Mouse (Mus musculus) midbrain, embryonic 12.5 days (tissue): ENCODE results near the gene Uhmk1. TPM values are rescaled to one million over a fixed set of nuclear protein-coding genes. Genes with fewer than 3 reads are reported as not detected.
"Not testable (repeated sequence)": the region's sequence is repeated elsewhere in the genome, so short reads cannot be mapped to it uniquely, and the experiment has no call there.

Experiments
- ATAC-seq: fragments of 200-750 bp; cut with Nextera tagmentation; 2 replicates; pipeline ENCODE4 v1.8.0; 2017; ENCODE audit warnings: low read depth, moderate TSS enrichment, moderate library complexity; ENCODE audit not compliant: low FRiP score
- H3K27ac ChIP-seq: fragments of 300-500 bp; sonication (generic); replicated peaks from 2 replicates; pipeline ENCODE4 v1.5.1; 2016; ENCODE audit warnings: mild to moderate bottlenecking
- H3K27me3 ChIP-seq: fragments of 300-500 bp; sonication (generic); 2 replicates; pipeline ENCODE4 v1.6.1; 2016; ENCODE audit warnings: mild to moderate bottlenecking
- H3K36me3 ChIP-seq: fragments of 300-500 bp; sonication (generic); 2 replicates; pipeline ENCODE4 v1.6.1; 2016
- H3K4me1 ChIP-seq: fragments of 300-500 bp; sonication (generic); 2 replicates; pipeline ENCODE4 v1.6.1; 2016
- H3K4me2 ChIP-seq: fragments of 300-500 bp; sonication (generic); replicated peaks from 2 replicates; pipeline ENCODE4 v1.6.1; 2016; ENCODE audit warnings: mild to moderate bottlenecking, moderate library complexity
- H3K4me3 ChIP-seq: fragments of 300-500 bp; sonication (generic); 2 replicates; pipeline ENCODE4 v1.5.1; 2016; ENCODE audit warnings: mild to moderate bottlenecking
- H3K9ac ChIP-seq: fragments of 300-500 bp; sonication (generic); replicated peaks from 2 replicates; pipeline ENCODE4 v1.6.1; 2016; ENCODE audit warnings: mild to moderate bottlenecking, moderate library complexity
- H3K9me3 ChIP-seq: fragments of 300-500 bp; sonication (generic); 2 replicates; pipeline ENCODE4 v1.6.1; 2016; ENCODE audit warnings: mild to moderate bottlenecking
- WGBS: fragments of 180-500 bp; shearing (Covaris S2); methylation state at CpG from one replicate; pipeline ENCODE4 v1.1.7; 2016; 5-methylcytosine and 5-hydroxymethylcytosine counted together
- polyA plus RNA-seq: library from polyadenylated mRNA; unstranded; fragments of >200 nt; fragmentation: Nextera tagmentation; extraction: Ambion mirVana; gene quantifications from 2 replicates; pipeline ENCODE4 v1.2.1, GENCODE M21; 2016

Gene Uhmk1
- polyA plus RNA-seq = 13.7 and 17.4 TPM in 2 replicates

DNA sequence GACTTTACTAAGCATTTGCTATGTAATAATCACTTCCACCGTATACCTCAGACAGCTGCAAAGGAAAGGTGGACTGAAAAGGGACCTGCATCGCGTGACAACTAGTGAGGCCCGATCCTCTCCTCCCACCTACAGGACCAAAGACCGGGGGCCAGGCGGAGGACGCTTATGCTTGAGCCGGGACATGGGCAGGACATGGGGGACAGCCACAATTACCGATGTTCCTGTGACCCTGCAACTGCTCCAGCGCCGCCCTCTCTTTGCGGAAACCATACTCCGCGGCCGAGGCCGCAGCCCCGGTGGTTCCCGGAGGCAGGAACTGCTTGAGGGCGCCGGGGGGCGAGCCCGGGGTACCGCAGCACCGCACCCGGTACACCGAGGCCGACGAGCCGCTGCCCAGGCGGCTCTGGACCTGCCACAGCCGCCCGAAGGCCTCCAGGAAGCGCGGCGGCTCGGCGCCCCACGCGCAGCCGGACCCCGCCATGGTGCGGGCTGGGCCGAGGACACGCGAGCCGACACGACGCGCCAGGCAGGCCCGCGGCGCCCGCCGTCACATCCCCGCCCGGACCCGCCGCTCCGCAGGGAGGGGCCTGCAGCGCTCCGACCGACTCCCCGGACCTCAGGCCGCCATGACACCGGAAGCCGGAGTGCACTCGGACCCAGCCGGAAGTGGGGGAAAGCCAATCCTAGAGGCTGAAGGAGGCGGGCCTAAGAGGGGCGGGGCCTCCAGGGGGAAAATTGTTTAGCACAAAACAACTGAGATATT lies at the start of gene Uhmk1:
TSS of gene Uhmk1 (minus strand) at position 641 of the 766 bp plus-strand sequence.
- Histone ChIP-seq H3K27me3 (peaks cover 8% of the 10 kb centered on the region), H3K4me3 (peak within 1 kb of the TSS; percentile 98), H3K27ac (peak within 1 kb of the TSS; percentile 79), H3K36me3 (peaks cover 21% of the 10 kb centered on the region), H3K9ac (peak within 1 kb of the TSS; percentile 96), H3K4me1 (peaks cover 10% of the 10 kb centered on the region), H3K9me3 (no peaks in the 10 kb centered on the region), H3K4me2 (peak within 1 kb of the TSS; percentile 68)
- ATAC-seq = peak; percentile 99
- WGBS = under 1% methylated on average over 67 of the region's 70 CpGs

DNA sequence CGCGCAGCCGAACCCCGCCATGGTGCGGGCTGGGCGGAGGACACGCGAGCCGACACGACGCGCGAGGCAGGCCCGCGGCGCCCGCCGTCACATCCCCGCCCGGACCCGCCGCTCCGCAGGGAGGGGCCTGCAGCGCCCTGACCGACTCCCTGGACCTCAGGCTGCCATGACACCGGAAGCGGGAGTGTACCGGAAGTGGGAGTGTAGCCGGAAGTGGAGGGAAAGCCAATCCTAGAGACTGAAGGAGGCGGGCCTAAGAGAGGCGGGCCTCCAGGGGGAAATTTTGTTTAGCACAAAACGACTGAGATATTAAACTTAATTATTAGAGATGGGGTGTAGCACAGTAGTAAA lies 40.3 kb upstream of the Uhmk1 start:
- Histone ChIP-seq H3K4me3 (peak overlapping the region; percentile 86), H3K4me1 (0 out of 2 replicates have a peak, but pooled peaks cover 6% of the 10 kb centered on the region), H3K4me2 (peak overlapping the region; percentile 77), H3K9ac (peak overlapping the region; percentile 86), H3K9me3 (no peaks in the 10 kb centered on the region), H3K27me3 (0 out of 2 replicates have a peak, but pooled peaks cover 7% of the 10 kb centered on the region), H3K27ac (no peak overlapping the region), H3K36me3 (no peaks in the 10 kb centered on the region)
- WGBS = 8% methylated on average over 32 of the region's 32 CpGs
- peak; percentile 100 for ATAC-seq

DNA sequence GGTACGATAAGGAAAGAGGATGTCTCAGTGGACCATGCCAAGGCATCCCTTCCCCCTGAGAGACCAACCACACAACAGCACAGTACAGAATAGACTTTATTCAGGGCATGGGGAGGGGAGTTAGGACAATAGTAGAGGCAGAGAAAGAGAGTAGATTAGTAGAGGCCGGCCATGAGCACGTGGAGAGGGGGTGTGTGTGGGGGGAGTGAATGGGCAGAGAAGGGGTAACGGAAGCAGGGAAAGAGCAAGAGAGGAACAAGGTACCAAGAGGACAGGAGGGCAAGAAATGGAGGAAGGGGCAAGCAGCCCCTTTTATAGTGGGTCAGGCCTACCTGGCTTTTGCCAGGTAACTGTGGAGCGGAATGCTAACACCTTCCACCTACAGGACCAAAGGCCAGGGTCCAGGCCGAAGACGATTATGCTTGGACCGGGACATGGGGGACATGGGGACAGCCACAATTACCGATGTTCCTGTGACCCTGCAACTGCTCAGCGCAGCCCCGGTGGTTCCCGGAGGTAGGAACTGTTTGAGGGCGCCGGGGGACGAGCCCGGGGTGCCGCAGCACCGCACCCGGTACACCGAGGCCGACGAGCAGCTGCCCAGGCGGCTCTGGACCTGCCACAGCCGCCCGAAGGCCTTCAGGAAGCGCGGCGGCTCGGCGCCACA lies 39.8 kb upstream of the Uhmk1 start:
- Histone ChIP-seq H3K36me3 (no peaks in the 10 kb centered on the region), H3K9me3 (no peaks in the 10 kb centered on the region), H3K27me3 (0 out of 2 replicates have a peak, but pooled peaks cover 7% of the 10 kb centered on the region), H3K27ac (no peak overlapping the region), H3K9ac (peak overlapping the region; percentile 86), H3K4me3 (peak overlapping the region; percentile 86), H3K4me1 (0 out of 2 replicates have a peak, but pooled peaks cover 6% of the 10 kb centered on the region), H3K4me2 (peak overlapping the region; percentile 77)
- 31% methylated on average over 26 of the region's 30 CpGs for WGBS
- ATAC-seq = peak; percentile 86; the same call in 1 of the 2 replicates

DNA sequence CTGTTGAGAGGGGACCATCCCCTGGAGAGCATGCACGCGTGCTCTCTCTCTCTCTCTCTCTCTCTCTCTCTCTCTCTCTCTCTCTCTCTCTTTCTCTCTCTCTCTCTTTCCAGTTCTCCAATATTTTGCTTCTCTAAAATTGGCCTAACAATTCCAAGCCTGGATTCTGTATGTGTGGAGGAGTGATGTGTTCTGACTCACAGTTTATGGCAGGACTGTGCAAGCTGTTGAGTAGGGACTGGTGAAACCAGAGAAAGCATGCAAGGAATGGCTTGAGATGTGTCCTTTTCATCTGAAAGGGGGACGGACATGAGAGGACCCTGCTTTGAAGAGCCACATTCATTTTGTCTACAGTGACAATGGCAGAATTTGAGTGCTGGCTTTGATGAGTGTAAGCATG lies 29.8 kb upstream of the Uhmk1 start:
- Histone ChIP-seq H3K36me3 (no peaks in the 10 kb centered on the region), H3K9me3 (no peaks in the 10 kb centered on the region), H3K9ac (no peak overlapping the region), H3K27me3 (peaks cover 8% of the 10 kb centered on the region; the same call in 1 of the 2 replicates), H3K4me1 (no peaks in the 10 kb centered on the region), H3K4me2 (no peak overlapping the region), H3K27ac (no peak overlapping the region), H3K4me3 (no peak overlapping the region)
- no peak for ATAC-seq
- 85% methylated on average over 3 of the region's 3 CpGs for WGBS

DNA sequence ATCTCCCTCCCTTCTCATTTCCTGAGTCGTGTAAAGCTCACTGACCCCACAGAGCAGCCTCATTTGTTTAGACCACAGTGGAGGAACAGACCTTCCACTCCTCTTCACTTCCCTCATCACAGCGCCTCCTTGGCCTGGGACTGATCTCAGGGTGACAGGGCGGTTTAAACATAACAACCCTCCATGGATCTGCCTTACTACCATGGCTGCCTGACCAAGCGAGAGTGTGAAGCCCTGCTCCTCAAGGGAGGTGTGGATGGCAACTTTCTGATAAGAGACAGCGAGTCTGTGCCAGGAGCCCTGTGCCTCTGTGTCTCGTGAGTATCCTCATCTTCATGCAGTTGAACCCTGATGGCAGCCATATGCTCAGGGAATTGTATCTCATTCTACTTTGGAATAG lies 17.5 kb upstream of the Uhmk1 start, which contains the start of gene Sh2d1b2:
TSS of gene Sh2d1b2 (plus strand) at position 62 of the 400 bp plus-strand sequence.
- not testable (repeated sequence) for H3K4me3 ChIP-seq, H3K9ac ChIP-seq, H3K27me3 ChIP-seq, H3K4me1 ChIP-seq, H3K9me3 ChIP-seq, H3K4me2 ChIP-seq, H3K36me3 ChIP-seq, ATAC-seq, H3K27ac ChIP-seq
- WGBS = 83% methylated on average over 6 of the region's 6 CpGs

DNA sequence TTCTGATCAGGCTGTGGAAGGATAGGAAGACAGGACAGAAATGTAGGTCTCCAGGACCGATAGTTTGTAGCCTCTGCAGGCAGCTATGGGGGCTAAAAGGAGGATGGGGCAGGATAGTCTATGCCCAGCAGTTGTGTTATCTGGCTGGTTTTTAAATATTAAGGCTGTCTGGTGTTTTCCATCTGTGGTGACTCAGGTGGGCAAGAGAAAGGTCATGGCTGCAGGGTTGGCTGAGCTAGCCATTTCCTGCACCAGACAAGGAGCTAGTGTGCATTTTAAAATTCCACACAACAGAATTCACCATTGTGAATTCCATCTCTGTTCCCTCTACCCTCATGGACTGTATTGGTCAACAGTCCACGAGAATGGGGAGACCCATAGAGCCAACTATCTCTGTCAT lies 8.1 kb upstream of the Uhmk1 start:
- H3K9me3 ChIP-seq = no peaks in the 10 kb centered on the region
- no peaks in the 10 kb centered on the region for H3K36me3 ChIP-seq
- no peaks in the 10 kb centered on the region for H3K4me1 ChIP-seq
- no peak overlapping the region for H3K4me3 ChIP-seq
- H3K27ac ChIP-seq = no peak overlapping the region
- WGBS = 77% methylated on average over 2 of the region's 2 CpGs
- no peak for ATAC-seq
- no peak overlapping the region for H3K4me2 ChIP-seq
- H3K9ac ChIP-seq = no peak overlapping the region
- 0 out of 2 replicates have a peak, but pooled peaks cover 3% of the 10 kb centered on the region for H3K27me3 ChIP-seq

DNA sequence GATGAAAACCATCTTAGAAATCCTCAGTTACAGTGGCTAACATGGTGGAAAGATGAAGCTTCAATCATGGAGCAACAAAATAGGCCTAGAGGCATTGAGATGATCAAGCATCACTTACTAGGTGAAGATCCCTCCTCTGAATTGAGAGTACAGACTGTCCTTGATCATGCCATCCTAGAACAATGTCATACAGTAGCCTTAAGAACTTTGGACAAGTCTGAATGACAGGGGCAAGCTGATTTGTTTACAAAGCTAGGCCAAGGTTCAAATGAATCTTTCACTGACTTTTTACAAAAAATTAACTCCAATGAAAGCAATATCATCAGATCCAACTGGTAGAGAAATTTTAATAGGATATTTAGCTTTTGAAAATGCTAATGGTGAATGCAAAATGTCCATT lies 5.2 kb upstream of the Uhmk1 start:
- Histone ChIP-seq H3K27me3 (peaks cover 11% of the 10 kb centered on the region), H3K9me3 (no peaks in the 10 kb centered on the region), H3K9ac (no peak overlapping the region), H3K4me3 (no peak overlapping the region), H3K36me3 (no peaks in the 10 kb centered on the region), H3K27ac (no peak overlapping the region), H3K4me1 (no peaks in the 10 kb centered on the region), H3K4me2 (no peak overlapping the region)
- ATAC-seq = no peak

DNA sequence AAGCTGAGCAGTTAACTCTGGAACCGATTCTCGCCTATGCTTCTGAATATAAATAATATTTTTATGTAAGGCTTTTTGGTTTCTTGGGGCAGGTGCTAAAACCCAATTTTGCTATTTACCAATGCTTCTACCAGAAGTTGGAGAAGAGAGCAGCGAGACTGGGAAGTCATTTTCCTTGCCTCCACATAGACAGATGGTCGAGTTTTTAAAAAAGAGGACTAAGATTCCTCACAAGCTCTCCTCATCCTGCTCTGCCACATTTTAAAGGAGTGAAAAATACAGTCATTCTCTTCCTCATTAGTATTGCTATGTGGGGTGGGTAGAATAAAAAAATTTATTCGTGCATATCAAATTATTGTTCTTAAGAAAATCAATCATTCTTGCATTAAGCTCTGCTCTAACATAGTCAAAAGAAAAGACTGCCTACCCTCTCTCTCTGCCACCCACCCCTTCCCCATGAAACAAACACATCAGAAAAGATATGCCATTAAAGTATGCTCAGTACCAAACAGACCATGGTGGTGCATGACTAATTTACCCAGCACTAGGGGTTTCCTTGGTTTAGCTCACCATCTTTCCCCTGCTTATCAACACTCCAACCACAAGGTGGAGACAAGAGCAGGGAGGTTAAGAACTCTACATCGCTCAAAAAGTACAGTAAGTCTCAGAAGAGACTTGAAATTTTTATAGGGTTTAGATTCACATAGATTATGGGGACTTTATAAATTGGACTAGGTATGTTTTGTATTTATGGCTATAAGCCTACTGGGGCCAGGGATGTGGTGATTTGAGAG lies 3.1 kb upstream of the Uhmk1 start:
- H3K27ac ChIP-seq = no peak overlapping the region
- H3K9me3 ChIP-seq = no peaks in the 10 kb centered on the region
- WGBS = 84% methylated on average over 6 of the region's 6 CpGs
- H3K4me1 ChIP-seq = peaks cover 9% of the 10 kb centered on the region
- no peak overlapping the region for H3K4me2 ChIP-seq
- ATAC-seq = no peak
- H3K4me3 ChIP-seq = no peak overlapping the region
- H3K27me3 ChIP-seq = peaks cover 10% of the 10 kb centered on the region
- H3K36me3 ChIP-seq = no peaks in the 10 kb centered on the region
- no peak overlapping the region for H3K9ac ChIP-seq

DNA sequence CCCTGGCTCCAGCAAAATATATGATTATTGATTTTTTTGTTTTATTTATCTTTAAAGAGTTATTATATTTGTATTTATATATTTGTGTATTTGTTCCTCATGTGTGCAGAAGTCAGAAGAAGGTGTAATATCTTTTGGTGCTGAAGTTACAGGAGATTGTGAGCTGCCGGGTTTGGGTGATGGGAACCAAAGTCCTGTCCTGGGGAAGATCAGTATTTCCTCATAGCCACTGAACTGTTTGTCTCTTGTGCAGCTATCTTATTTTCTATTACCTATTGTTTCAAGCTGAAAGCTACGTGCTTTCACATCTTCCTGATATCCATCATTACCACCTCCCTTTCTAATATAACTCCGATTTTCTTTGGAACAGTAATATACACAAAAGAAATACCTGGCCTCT lies 393 bp upstream of the Uhmk1 start:
- H3K36me3 ChIP-seq = peaks cover 16% of the 10 kb centered on the region
- ATAC-seq = peak; percentile 14; the same call in 1 of the 2 replicates
- no peak overlapping the region for H3K9ac ChIP-seq
- 79% methylated on average over 3 of the region's 3 CpGs for WGBS
- H3K4me1 ChIP-seq = peaks cover 10% of the 10 kb centered on the region
- H3K27ac ChIP-seq = no peak overlapping the region
- peak overlapping the region; percentile 98 for H3K4me3 ChIP-seq
- H3K27me3 ChIP-seq = peaks cover 8% of the 10 kb centered on the region
- H3K9me3 ChIP-seq = no peaks in the 10 kb centered on the region
- H3K4me2 ChIP-seq = peak overlapping the region; percentile 68

DNA sequence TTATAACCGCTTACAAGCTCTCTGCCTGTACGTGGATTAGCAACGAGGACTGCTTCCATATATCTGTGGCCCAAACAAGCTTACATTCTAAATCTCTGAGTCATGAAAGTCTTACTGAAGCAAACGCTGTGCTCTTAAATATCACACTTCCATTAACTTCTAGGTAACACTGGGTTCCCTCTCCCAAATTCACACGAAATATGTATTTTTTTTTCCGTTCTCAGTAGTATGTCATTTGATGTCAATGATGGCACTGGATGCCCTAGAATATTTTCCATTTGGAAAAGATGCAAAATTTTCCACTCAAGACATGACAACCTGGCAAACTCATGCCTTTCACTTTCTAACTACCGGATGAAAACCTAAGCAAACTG lies 827 bp downstream of the Uhmk1 start:
- peaks cover 8% of the 10 kb centered on the region for H3K27me3 ChIP-seq
- peak overlapping the region; percentile 98 for H3K4me3 ChIP-seq
- peak overlapping the region; percentile 68 for H3K4me2 ChIP-seq
- H3K4me1 ChIP-seq = peaks cover 10% of the 10 kb centered on the region
- no peaks in the 10 kb centered on the region for H3K9me3 ChIP-seq
- 45% methylated on average over 7 of the region's 7 CpGs for WGBS
- no peak for ATAC-seq
- H3K9ac ChIP-seq = peak overlapping the region; percentile 96
- H3K27ac ChIP-seq = no peak overlapping the region
- H3K36me3 ChIP-seq = peaks cover 24% of the 10 kb centered on the region

DNA sequence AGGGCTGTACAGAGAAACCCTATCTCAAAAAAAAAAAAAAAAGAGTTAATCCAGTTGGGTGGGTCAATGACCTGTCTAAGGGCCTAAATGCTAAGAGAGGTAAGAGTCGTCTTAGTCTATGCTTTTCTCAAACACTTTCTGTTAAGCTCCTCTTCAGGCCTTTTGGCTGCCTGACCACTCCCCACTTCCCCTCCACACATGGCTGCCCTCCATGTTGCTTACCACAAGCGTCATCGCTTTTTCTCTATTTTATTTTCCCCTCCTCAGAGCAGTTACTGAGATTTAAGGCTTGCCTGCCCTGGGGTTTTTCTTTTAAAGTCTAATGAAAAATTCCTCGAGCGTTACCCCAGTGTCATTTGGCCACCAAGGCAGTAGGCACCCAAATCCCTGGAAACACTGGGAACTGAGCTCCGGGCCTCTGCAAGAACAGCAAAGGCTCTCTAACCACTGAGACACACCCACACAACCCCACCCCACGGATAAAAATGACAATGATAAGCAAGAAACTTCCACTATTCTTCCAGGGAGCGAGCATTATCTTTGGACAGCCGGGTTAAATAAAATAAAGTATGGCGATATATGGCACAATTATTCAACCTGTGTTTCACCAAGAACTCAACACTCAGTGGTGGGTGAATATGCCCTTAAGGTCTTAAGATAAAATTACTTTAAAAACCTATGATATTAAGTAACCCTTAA lies 1.9 kb downstream of the Uhmk1 start:
- H3K9ac ChIP-seq = no peak overlapping the region
- H3K4me2 ChIP-seq = no peak overlapping the region
- no peak overlapping the region for H3K4me3 ChIP-seq
- H3K27ac ChIP-seq = no peak overlapping the region
- 90% methylated on average over 10 of the region's 10 CpGs for WGBS
- ATAC-seq = no peak
- H3K36me3 ChIP-seq = peaks cover 34% of the 10 kb centered on the region
- no peaks in the 10 kb centered on the region for H3K9me3 ChIP-seq
- peaks cover 8% of the 10 kb centered on the region for H3K27me3 ChIP-seq
- H3K4me1 ChIP-seq = peaks cover 10% of the 10 kb centered on the region
